Mouse (Mus musculus): Measurements from ENCODE around the gene Il18. TPM values are rescaled to one million over a fixed set of nuclear protein-coding genes. Genes with fewer than 3 reads are reported as not detected.
A peak's percentile ranks its signal among the peaks of the same experiment; 100 is the strongest.

Gene Il18
- total RNA-seq (2021): 1 to 10 TPM; 3.9 to 6.5 TPM
- long read RNA-seq, experiment 1, partial matches to known transcripts: 0 of 1 reads
- long read RNA-seq, experiment 1, other reads (novel, unspliced or antisense): 1 of 1 reads
- long read RNA-seq, experiment 2, partial matches to known transcripts: 0 of 4 reads
- long read RNA-seq, experiment 2, other reads (novel, unspliced or antisense): 4 of 4 reads

- peak; percentile 14 to 31 for DNase-seq (ENCODE audit: low spot score in 2 of 2)
Observed at GRCm38 (mm10) chr9:50554241-50555093, at the start of gene Il18. Gene Il18 (plus strand): TSS chr9:50554827.

GRCm38 (mm10) chr9:50505405-50505804 lies 49.2 kb upstream of the Il18 start:
- no peak for DNase-seq (ENCODE audit: low spot score in 2 of 2)

GRCm38 (mm10) chr9:50507570-50507969 lies 47.1 kb upstream of the Il18 start:
- no peak for DNase-seq (ENCODE audit: low spot score in 2 of 2)

- no peak for DNase-seq (ENCODE audit: low spot score in 2 of 2)
Observed at GRCm38 (mm10) chr9:50515462-50515861, 39.2 kb upstream of the Il18 start.

- DNase-seq (ENCODE audit: low spot score in 2 of 2): no peak
Observed at GRCm38 (mm10) chr9:50518781-50519180, 35.8 kb upstream of the Il18 start.

- no peak for DNase-seq (ENCODE audit: low spot score in 2 of 2)
Observed at GRCm38 (mm10) chr9:50520748-50521147, 33.9 kb upstream of the Il18 start.

- DNase-seq (ENCODE audit: low spot score in 2 of 2): no peak
Observed at GRCm38 (mm10) chr9:50521562-50521961, 33.1 kb upstream of the Il18 start.

GRCm38 (mm10) chr9:50522574-50522973 lies 32.1 kb upstream of the Il18 start:
- DNase-seq (ENCODE audit: low spot score in 2 of 2): no peak

- DNase-seq (ENCODE audit: low spot score in 2 of 2): no peak
Observed at GRCm38 (mm10) chr9:50524936-50525335, 29.7 kb upstream of the Il18 start.

GRCm38 (mm10) chr9:50525585-50525984 lies 29.0 kb upstream of the Il18 start:
- no peak for DNase-seq (ENCODE audit: low spot score in 2 of 2)

GRCm38 (mm10) chr9:50527860-50528259 lies 26.8 kb upstream of the Il18 start:
- no peak for DNase-seq (ENCODE audit: low spot score in 2 of 2)

GRCm38 (mm10) chr9:50528293-50528892 lies 26.2 kb upstream of the Il18 start, which contains the start of gene Pts:
Gene Pts (minus strand): TSS chr9:50528724.
- peak; percentile 96 to 98 for DNase-seq (ENCODE audit: low spot score in 2 of 2)

- peak in 1 of 2 experiments; percentile 14 for DNase-seq (ENCODE audit: low spot score in 2 of 2)
Observed at GRCm38 (mm10) chr9:50530890-50531289, 23.7 kb upstream of the Il18 start.

- no peak for DNase-seq (ENCODE audit: low spot score in 2 of 2)
Observed at GRCm38 (mm10) chr9:50533328-50533727, 21.3 kb upstream of the Il18 start.

- DNase-seq (ENCODE audit: low spot score in 2 of 2): no peak
Observed at GRCm38 (mm10) chr9:50533791-50534190, 20.8 kb upstream of the Il18 start.

GRCm38 (mm10) chr9:50535930-50536329 lies 18.7 kb upstream of the Il18 start:
- DNase-seq (ENCODE audit: low spot score in 2 of 2): no peak

- no peak for DNase-seq (ENCODE audit: low spot score in 2 of 2)
Observed at GRCm38 (mm10) chr9:50536603-50537135, 18.0 kb upstream of the Il18 start.

GRCm38 (mm10) chr9:50537295-50537694 lies 17.3 kb upstream of the Il18 start:
- DNase-seq (ENCODE audit: low spot score in 2 of 2): no peak

- no peak for DNase-seq (ENCODE audit: low spot score in 2 of 2)
Observed at GRCm38 (mm10) chr9:50540170-50540569, 14.5 kb upstream of the Il18 start.

- no peak for DNase-seq (ENCODE audit: low spot score in 2 of 2)
Observed at GRCm38 (mm10) chr9:50542401-50542800, 12.2 kb upstream of the Il18 start.

GRCm38 (mm10) chr9:50547859-50548478 lies 6.7 kb upstream of the Il18 start:
- no peak for DNase-seq (ENCODE audit: low spot score in 2 of 2)
